Mouse (Mus musculus) cerebellum, adult 9-11 months (tissue): Measurements from ENCODE around the gene Lhx8.

Experiments
- DNase-seq: peaks from one replicate; pipeline ENCODE4 v3.0.0; 2022

The Lhx8 gene

DNA sequence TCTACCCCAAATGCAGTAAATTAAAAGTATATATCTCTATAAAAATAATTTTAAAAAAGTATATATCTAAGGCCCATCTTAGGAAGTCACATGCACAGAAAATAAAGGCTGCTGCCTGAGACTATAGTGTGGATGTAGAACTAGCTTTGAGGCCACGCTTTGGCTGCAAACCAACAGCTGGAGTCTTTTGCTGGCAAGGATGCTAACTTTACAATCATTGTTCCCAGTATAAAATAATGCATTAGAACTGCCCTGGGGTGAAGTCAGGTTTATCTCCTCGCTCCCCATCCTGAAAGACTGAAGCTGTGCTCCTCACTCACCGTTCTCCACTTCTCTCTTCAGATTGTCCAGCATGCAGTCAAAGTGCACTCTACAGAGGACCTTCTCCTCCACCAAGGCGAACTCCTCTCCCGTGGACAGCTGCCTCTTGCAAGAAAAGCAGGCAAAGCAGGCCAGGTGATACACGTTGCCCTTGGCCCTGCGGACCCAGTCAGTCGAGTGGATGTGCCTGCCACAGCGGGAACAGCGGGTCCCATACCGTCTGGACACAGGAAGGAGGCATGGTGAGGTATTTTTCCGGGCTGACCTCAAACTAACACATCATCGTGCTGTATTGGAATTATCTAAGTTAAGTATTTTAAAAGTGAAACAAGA, 8.4 kb downstream of the Lhx8 start:
- no peak for DNase-seq

DNA sequence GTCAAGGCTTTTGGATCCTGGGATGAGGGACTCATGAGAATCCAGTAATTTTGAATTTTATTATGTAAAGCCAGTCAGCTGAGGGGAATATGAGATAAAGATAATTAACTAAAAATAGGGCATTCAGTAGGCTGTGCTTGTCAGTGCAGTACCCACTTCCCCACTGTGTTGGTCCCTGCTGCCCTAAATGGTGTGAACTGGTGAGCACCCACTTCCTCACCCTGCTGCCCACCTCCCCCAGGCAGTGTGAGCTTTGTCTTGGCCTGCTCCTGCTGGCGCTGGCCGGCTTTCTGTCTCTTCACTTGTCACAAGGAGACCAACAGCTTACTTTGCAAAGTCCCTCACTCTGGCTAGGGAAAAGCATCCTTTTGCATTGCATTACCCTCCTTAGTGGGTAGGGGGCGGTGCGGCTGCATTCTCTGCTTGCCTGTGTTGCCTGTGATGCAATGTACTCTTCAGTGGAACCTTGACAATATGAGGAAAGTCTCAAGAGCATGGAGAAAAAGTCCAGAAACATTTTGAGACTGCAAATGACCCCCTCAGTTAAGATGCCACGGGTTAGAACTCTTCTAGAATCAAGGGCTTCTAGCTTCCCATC, 12.7 kb downstream of the Lhx8 start:
- no peak for DNase-seq

DNA sequence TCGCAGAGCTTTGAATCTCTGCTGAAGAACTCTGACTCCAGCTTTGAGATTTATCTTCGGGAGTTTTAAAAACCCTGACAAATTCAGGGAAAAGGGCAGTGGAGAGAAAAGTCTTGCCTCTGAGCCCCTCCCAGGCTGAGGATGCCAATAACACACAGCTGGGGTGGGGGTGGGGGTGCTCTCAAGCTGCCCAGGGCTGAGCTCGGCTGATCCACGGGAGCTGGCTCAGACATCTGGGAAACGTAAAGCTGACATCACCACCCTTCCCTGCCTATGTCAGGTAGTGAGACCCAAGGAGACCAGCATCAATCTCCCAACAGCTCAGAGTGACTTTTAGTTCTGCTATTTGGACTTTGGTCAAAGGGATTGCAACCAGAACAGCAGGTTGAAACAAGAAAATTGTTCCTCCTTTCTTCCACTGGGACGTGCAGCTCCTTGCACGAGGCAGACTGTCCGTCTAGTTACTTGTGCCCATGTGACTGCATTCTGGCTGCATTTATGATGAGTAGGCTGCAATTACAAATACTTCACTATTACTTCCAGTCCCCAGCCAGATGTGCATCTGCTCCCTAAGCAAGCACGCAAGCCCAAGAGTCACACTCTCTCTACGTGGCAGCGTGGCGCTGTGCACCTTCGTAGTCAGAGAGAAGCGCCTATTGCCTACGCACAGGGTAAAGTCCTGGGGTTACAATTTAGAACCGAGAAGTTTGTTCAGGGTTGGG, 25.1 kb downstream of the Lhx8 start:
- DNase-seq: no peak

DNA sequence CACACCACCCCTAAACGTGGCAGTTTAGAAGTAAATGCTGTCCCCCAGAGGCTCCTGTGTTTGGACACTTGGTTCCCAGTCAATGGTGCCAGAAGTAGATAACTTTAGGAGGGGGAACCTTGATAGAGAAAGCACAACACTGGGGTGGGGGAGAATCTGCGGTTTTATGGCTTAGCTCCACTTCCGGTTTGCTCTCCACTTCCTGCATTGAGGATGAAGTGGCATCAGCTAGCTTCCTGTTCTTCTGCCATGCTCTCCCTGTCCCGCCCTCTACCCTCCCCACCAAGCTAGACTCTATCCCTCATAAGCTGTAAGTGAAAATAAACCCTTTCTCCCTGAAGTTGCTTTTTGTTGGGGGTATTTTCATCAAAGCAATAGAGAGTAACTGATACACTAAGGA, 29.4 kb downstream of the Lhx8 start:
- no peak for DNase-seq

DNA sequence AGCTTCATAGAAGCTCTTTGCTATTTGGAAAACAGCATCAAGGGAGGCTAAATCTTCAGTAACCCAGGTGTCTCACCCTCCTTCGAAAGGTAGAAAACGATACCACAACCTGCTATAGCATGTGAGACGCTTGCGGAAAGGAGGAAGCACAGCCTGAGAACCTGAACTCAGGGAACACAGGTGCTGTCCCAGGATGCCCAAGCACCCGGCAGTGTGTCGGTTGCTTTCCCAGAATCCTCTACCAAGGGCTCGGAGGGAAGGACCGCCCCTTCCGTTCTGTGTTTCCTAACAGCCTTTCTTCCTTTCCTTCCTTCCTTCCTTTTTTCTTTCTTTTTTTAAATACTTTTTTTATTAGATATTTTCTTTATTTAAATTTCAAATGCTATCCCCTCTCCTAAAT, 30.5 kb downstream of the Lhx8 start:
- DNase-seq: no peak

DNA sequence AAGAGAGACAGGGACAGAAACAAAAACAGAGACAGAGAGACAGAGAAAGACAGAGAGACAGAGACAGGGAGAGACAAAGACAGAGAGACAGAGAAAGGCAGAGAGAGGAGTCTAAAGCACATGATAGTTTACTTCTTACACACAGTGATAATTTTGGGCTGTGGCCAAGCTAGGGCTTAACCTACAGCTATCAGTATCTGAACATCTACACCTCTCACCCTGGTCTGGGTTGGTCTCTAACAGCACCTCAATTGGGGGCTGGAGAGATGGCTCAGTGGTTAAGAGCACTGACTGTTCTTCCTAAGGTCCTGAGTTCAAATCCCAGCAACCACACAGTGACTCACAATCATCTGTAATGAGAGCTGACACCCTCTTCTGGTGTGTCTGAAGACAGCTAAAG, 32.0 kb downstream of the Lhx8 start:
- no peak for DNase-seq

DNA sequence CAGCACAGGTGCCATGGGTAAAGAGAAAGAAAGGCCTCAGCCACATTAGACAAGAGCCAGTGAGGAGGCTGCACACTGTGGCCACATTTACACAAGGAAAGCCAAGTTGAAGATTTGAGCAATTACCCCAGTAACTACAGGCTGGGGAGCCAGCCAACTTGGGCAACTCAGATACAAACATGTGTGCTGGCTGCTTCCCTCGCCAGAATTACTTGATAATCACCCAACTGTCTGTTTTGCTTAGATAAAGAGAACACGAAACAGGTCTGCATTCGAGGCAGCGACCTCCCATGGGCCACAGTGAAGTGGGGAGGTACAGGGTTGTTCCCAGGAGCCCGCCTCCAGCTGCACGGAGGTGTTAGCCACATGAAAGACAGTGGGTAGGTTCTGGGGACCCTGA, 33.0 kb downstream of the Lhx8 start:
- no peak for DNase-seq

DNA sequence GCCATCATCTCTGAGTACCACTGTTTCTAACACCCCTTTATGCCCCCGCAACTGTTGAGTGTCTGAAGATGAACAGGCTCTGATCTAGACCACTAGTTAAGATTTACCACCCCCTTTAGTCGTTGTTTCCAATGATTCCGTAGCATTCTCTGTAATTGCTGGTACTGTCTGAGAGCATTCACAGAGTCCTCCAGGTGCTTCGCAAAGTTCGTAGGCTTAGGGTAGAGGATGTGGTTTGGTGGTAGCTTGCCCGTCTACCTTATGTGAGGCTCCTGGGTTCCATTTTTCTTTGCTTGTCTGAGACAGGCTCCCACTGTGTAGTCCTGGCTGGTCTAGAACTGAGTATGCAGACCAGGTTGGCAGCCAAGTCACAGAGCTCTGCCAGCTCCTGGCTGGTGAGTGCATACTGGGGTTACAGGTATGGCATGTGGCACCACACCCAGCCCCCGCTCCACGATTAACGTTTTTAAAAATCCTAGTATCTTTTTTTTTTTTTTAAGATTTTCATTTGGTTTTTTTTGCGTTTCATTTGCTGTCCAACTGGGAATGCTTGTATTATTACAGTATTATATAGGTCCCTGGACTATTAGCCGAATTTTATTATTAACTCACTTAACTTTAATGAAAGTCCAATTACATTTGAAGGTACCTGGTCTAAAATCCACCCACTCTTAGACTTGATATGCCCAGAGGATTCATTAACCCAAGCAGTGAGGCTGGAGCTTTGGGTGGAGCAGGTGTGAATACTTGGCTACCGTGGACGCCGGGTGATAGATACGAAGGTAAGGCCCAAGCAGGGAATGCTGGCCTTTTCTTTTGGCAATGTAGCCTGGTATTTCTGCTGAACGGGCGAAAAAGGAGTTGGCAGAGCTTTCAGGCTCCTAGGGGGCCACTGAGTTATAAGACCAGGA, 35.3 kb downstream of the Lhx8 start:
- no peak for DNase-seq

DNA sequence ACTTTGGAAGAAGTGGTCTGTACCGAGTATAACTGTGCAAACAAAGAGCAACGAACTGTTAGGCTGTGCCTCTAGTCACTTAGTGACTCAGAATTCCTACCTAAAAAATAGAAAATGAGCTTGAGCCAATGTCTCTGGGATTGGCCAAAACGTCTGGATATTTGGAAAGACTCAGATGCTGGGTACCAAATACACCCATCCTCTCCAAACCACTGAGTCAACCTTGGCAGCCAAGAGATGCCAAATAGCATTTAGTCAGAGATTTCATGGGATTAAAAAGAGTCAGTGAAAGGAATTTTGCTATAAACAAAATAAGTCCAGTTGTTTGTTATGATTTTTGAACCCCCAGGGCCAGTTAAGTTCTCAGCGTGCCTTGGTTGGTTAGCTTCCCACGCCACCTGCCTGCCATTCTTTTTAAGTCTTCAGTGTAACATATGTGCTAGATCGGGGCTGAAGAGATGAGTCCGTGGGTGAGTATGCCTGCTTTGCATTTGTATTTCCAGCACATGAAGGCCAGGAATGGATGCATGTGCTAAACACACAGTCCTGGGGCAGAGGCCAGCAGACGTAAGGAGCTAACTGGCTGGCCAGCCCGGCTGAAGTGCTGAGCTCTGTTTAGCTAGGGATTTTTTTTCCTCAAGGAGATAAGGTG, 36.5 kb downstream of the Lhx8 start:
- DNase-seq: no peak

DNA sequence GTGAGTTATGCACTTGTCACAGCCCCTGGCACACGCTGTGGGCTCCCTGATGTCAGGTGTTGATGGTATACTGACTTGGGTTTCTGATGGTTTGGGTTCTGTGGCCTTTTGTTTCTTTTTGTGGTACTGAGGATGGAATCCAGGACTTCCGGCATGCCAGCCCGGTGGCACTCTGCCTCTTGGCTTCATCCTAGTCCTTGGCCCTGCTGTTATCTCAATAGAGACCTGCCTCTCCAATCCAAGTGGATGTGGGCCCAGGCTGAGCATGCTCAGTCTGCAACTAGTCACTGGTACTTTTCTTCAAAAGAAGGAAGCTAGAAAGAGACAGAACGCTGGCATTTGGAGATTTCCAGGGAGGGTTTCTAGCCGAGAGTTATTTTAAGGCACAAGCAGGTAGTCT, 38.3 kb downstream of the Lhx8 start:
- DNase-seq: no peak

DNA sequence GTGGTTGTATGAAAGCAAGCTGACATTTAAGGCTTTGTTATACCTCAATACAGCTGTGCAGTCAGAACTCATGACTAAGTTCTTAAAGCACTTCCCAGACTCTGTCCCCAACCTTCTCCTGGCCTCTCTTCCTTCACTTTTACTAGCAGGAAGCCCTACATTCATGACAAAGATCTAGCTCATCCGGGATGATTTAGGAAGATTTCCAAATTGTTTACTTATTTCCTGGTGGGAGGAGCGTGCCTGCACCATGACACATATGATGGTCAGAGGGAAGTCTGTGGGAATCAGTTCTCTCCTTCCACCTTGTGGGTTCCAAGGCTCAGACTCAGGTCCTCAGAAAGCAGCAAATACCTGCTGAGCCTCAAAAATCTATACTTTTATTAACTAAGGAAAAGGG, 40.1 kb downstream of the Lhx8 start:
- no peak for DNase-seq

DNA sequence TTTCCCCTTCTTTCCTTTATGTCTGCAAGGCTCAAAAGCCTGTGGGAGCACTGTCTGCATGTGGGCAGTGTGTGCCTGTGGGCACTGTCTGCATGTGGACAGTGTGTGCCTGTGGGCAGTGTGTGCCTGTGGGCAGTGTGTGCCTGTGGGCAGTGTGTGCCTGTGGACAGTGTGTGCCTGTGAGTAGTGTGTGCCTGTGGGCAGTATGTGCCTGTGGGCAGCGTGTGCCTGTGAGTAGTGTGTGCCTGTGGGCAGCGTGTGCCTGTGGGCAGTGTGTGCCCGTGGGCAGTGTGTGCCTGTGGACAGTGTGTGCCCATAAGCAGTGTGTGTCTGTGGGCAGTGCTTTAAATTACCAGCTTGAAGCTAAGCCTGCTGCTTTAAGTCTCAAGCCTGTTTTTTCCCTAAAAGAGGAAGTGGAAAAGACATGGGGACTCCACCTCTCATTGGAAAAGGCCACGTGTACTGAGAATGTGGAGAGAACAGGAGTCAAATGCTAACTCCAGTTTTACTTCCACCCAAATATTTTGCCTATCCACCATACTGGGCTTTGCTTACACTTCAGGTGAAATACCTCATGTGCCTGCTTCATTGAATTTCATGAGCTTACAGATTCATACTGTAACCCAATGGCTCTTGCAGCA, 41.9 kb downstream of the Lhx8 start:
- no peak for DNase-seq

DNA sequence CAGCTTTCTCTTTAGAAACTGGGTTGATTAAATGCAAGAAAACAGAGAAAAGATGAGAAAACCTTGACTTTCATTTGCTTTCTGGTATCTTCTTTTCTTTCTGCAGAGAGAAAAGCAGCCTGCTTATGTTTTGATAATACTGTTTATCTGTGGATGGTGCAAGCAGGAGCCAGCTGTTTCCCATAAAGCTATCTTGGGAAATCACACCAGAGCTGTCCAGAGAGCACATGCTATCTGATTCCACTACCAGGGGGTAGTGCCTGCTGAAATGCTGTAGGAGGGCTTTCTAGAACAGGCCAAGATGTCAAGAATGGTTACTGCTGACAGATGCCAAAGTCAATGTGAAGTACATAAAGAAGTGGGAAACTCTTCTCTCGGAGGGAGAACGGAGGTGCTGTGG, 43.2 kb downstream of the Lhx8 start:
- no peak for DNase-seq

DNA sequence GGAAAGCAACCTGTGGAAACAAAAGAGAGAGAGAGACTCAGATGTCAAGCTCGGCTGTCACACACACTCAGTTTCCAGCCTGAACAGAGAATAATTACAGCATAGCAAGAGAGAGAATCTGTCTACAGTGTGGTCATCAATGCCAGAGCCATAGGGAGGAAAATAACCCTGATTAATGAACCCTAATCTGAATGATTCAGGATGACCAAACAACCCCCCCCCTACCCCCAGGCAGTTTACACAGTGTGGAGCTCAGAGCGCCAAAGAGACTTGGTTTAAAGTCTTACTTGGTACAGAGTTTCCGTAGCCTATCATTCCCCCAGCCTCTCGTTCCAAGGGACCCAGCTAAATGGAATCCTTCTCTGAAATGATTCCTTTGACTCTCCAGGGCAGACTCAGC, 45.1 kb downstream of the Lhx8 start:
- no peak for DNase-seq

DNA sequence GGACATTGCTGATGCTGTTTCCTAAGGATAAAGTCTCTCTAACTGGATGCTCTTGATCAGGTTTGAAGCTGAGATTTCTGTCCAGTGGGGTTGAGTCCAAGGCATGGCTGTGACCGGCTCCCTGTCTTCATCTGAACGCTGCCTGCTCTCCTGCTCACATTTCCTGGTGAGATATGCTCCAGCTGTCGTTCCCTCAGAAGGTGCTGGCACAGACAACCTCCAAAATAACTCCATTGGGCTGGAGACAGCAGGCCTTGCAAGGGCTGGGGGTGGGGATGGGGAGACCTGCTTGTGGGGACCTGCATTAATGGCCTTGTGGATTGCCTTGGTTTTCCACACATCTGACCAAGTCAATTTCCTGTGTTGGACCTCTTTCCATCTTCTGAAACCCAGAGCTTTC, 46.2 kb downstream of the Lhx8 start:
- DNase-seq: no peak

DNA sequence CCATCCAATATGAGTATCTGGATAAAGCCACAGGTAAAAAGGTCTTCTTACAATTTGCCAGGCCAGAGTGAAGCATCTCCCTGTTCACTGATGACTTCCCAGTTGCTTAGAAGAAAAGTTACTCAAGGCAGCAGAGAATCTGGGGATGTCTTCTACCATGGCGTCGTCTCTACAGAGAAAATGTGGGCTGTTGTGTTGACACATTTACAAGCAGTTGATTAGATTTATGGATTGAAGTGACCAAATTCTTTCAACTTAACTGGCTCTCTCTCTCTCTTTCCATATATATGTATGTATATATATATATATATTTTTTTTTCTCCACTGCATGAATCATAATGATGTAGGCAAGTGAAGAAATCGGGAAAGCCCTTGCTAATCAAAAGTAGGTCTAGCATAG, 55.8 kb downstream of the Lhx8 start:
- DNase-seq: no peak

DNA sequence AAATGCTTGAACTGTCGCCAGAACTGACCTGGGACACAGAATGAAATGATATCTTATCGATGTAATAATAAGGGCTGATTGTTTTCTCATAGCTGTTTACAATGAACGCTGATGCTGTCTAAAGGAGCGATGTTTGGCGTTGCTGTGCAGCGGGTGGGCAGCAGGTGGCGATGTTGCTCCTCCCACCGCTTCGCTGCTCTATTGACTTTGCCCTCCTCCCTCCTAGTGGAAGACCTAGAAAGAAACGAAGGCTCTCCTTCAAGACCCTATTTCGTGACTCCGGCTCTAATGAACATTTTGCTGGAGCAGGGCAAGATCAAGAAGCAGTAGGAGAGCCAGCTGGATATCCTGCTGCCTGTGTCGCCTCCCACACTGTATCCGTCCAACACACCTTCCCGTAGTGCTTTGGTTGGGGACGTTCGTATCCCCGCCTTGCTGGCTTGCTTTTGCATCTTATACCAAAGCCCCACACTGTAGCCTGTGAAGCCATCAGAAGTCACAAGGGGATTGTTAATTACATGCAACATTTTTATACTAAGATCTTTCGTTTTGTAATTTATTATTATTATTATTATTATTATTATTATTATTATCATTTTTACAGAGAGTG, 60.6 kb downstream of the Lhx8 start:
- DNase-seq: peak; percentile 53

DNA sequence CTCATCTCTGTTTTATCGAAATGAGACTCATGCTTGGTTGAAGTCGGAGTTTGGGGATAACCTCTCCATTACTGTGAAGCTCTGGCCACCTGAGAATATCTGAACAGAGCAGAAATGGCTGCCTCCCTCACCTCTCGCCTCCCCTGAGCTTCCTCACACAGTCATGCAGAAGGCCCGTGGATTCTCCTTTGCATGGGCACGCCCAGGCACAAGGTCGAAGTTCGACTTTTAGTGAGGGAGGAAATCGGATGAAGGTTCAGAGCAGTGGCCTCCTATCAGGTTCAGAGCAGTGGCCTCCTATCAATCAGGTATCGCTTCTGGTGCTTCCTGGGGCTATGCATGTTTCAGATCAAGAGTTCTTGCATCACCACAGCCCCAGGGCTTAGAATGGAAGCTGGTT, 62.1 kb downstream of the Lhx8 start:
- no peak for DNase-seq

DNA sequence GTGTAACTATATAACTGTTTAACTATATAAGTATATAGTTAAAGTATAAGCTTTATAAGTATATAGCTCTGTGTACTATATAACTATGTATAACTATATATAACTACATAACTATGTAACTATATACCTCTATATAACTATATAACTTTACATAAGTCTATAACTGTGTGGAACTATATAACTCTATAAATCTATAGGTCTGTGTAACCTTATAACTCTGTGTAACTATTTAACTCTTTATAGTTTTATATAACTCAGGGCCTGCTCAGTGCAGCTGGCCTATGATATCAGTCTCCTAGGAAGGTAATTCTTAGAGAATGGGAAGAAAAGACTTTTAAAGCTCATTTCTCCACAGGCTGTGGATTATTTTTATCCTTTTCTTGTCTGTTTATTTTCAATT, 73.1 kb downstream of the Lhx8 start:
- DNase-seq: no peak
